Comparison of ENCODE assay signal across 9 mouse cellular contexts in genomic region chr16:57634191-57634590, GRCm38 (mm10). TPM values are rescaled to one million over a fixed set of nuclear protein-coding genes. Genes with fewer than 3 reads are reported as not detected.
A peak's percentile ranks its signal among the peaks of the same experiment; 100 is the strongest.
DNase-seq lines count a peak whose midpoint lies in the region; ATAC-seq lines count a peak whose summit lies in the region.
"Had no signal": no experiment of that assay in that cellular context is flagged by ENCODE, and none has a peak within 500 bp of the region (broad histone marks: within the 10 kb centered on the region; RNA-seq: fewer than 3 reads in every experiment).

No protein-coding gene starts in this region.

- peak; percentile 87; the same call in 1 of the 2 replicates for ATAC-seq in kidney, embryonic 16.5 days (ENCODE audit: low FRiP score, low TSS enrichment)
- ATAC-seq in limb, embryonic 15.5 days (ENCODE audit: insufficient number of reproducible peaks, low FRiP score, low TSS enrichment, low read depth): peak; percentile 24; the same call in 1 of the 2 replicates
- peak; percentile 68; the same call in 1 of the 2 replicates for ATAC-seq in stomach, embryonic 16.5 days (ENCODE audit: insufficient read depth, low FRiP score)

- 6% methylated on average over 6 of the region's 6 CpGs for WGBS in kidney, embryonic 16.5 days
- WGBS in limb, embryonic 15.5 days: 3% methylated on average over 6 of the region's 6 CpGs
- 9% methylated on average over 6 of the region's 6 CpGs for WGBS in stomach, embryonic 16.5 days

- H3K4me2 ChIP-seq in kidney, embryonic 16.5 days (replicated peaks; ENCODE audit: low read depth, low read length): no peak overlapping the region
- H3K4me2 ChIP-seq in limb, embryonic 15.5 days: no peak overlapping the region
- no peak overlapping the region for H3K4me2 ChIP-seq in stomach, embryonic 16.5 days (ENCODE audit: low read depth, low read length)
- H3K4me2 ChIP-seq: embryonic facial prominence, embryonic 15.5 days had no signal

- H3K4me1 ChIP-seq in kidney, embryonic 16.5 days (ENCODE audit: insufficient read depth, low read length): no peaks in the 10 kb centered on the region
- H3K4me1 ChIP-seq in limb, embryonic 15.5 days: no peaks in the 10 kb centered on the region
- no peaks in the 10 kb centered on the region for H3K4me1 ChIP-seq in stomach, embryonic 16.5 days (ENCODE audit: control insufficient read depth, insufficient read depth, low read length)
- H3K4me1 ChIP-seq: embryonic facial prominence, embryonic 15.5 days had no signal

- no peaks in the 10 kb centered on the region for H3K27me3 ChIP-seq in kidney, embryonic 16.5 days (ENCODE audit: insufficient read depth, low read length)
- H3K27me3 ChIP-seq in limb, embryonic 15.5 days: no peaks in the 10 kb centered on the region
- no peaks in the 10 kb centered on the region for H3K27me3 ChIP-seq in stomach, embryonic 16.5 days (ENCODE audit: control insufficient read depth, insufficient read depth, low read length)
- H3K27me3 ChIP-seq: embryonic facial prominence, embryonic 15.5 days had no signal

- no peak overlapping the region for H3K4me3 ChIP-seq in kidney, embryonic 16.5 days (ENCODE audit: low read length)
- no peak overlapping the region for H3K4me3 ChIP-seq in limb, embryonic 15.5 days
- no peak overlapping the region for H3K4me3 ChIP-seq in stomach, embryonic 16.5 days (replicated peaks; ENCODE audit: low read length)
- H3K4me3 ChIP-seq: embryonic facial prominence, embryonic 15.5 days had no signal

- no peak overlapping the region for H3K9ac ChIP-seq in kidney, embryonic 16.5 days (replicated peaks; ENCODE audit: low read length)
- H3K9ac ChIP-seq in limb, embryonic 15.5 days: no peak overlapping the region
- no peak overlapping the region for H3K9ac ChIP-seq in stomach, embryonic 16.5 days (ENCODE audit: low read length)
- H3K9ac ChIP-seq: embryonic facial prominence, embryonic 15.5 days had no signal

- H3K9me3 ChIP-seq in kidney, embryonic 16.5 days (ENCODE audit: low read length): no peaks in the 10 kb centered on the region
- H3K9me3 ChIP-seq in limb, embryonic 15.5 days: no peaks in the 10 kb centered on the region
- H3K9me3 ChIP-seq in stomach, embryonic 16.5 days (replicated peaks; ENCODE audit: control insufficient read depth, low read length): no peaks in the 10 kb centered on the region
- H3K9me3 ChIP-seq: embryonic facial prominence, embryonic 15.5 days had no signal

- H3K27ac ChIP-seq in kidney, embryonic 16.5 days (ENCODE audit: low read length): no peak overlapping the region
- no peak overlapping the region for H3K27ac ChIP-seq in limb, embryonic 15.5 days
- H3K27ac ChIP-seq in stomach, embryonic 16.5 days (ENCODE audit: low read length): no peak overlapping the region
- H3K27ac ChIP-seq: embryonic facial prominence, embryonic 15.5 days had no signal

- no peaks in the 10 kb centered on the region for H3K36me3 ChIP-seq in kidney, embryonic 16.5 days (ENCODE audit: insufficient read depth, low read length)
- no peaks in the 10 kb centered on the region for H3K36me3 ChIP-seq in limb, embryonic 15.5 days
- no peaks in the 10 kb centered on the region for H3K36me3 ChIP-seq in stomach, embryonic 16.5 days (ENCODE audit: control insufficient read depth, insufficient read depth, low read length)
- H3K36me3 ChIP-seq: embryonic facial prominence, embryonic 15.5 days had no signal

- DNase-seq in B cell, adult 2 months: peak; percentile 72 to 75
- DNase-seq in adrenal gland, adult 8-10 months: peak; percentile 48
- DNase-seq in embryo, embryonic 11.5 days (ENCODE audit: low read depth, low spot score): peak; percentile 69
- peak; percentile 75 for DNase-seq in heart, adult 8-10 months (ENCODE audit: low spot score)
- peak; percentile 62 for DNase-seq in neural tube, embryonic 10.5 days (ENCODE audit: extremely low spot score, low spot score)

RNA-seq across cellular contexts. Expression of gene Cmss1, which starts 27.5 kb away (rescaled TPM):
- total RNA-seq in adrenal gland, adult 8-10 months (2022): 10 to 100 TPM; 16.6 to 25.6 (median 17.6) TPM
- total RNA-seq in heart, adult 8-10 months (2022): 10 to 100 TPM; 63.7 to 86.8 (median 76.8) TPM
- polyA plus RNA-seq in kidney, embryonic 16.5 days (2015; fragmentation: Nextera tagmentation; extraction: Ambion mirVana): 51.4 and 56.3 TPM in 2 replicates
- 37.0 and 41.8 TPM in 2 replicates for polyA plus RNA-seq in limb, embryonic 15.5 days (2015; fragmentation: Nextera tagmentation; extraction: Ambion mirVana)
- polyA plus RNA-seq in stomach, embryonic 16.5 days (2015; fragmentation: Nextera tagmentation; extraction: Ambion mirVana): 35.3 and 39.5 TPM in 2 replicates

Comparison
In these comparisons a context has a peak if more than half of its experiments do, and no peak if none do; other contexts are left out.
1. ATAC-seq: peak in every context shown above with its lines; median percentile 87 in kidney, embryonic 16.5 days; 68 in stomach, embryonic 16.5 days; 24 in limb, embryonic 15.5 days.